ENCODE assay signal across 9 mouse cellular contexts in genomic region chr1:136017307-136017706, GRCm38 (mm10). TPM values are rescaled to one million over a fixed set of nuclear protein-coding genes. Genes with fewer than 3 reads are reported as not detected.
DNase-seq lines count a peak whose midpoint lies in the region; ATAC-seq lines count a peak whose summit lies in the region.
"Had no signal": no experiment of that assay in that cellular context is flagged by ENCODE, and none has a peak within 500 bp of the region (broad histone marks: within the 10 kb centered on the region; RNA-seq: fewer than 3 reads in every experiment).

No protein-coding gene starts in this region.

- peaks cover 24% of the 10 kb centered on the region for H3K4me1 ChIP-seq in heart, embryonic 10.5 days
- H3K4me1 ChIP-seq in hindbrain, embryonic 15.5 days (replicated peaks) = peaks cover 20% of the 10 kb centered on the region
- H3K4me1 ChIP-seq in midbrain, embryonic 13.5 days (replicated peaks) = peaks cover 20% of the 10 kb centered on the region

- H3K9me3 ChIP-seq in heart, embryonic 10.5 days = no peaks in the 10 kb centered on the region
- H3K9me3 ChIP-seq in hindbrain, embryonic 15.5 days = no peaks in the 10 kb centered on the region
- H3K9me3 ChIP-seq in midbrain, embryonic 13.5 days = no peaks in the 10 kb centered on the region

- 79% methylated on average over 2 of the region's 2 CpGs for WGBS in heart, embryonic 10.5 days
- WGBS in hindbrain, embryonic 15.5 days = 76% methylated on average over 2 of the region's 2 CpGs
- WGBS in midbrain, embryonic 13.5 days = 73% methylated on average over 2 of the region's 2 CpGs

- peaks cover 28% of the 10 kb centered on the region for H3K36me3 ChIP-seq in heart, embryonic 10.5 days
- H3K36me3 ChIP-seq in hindbrain, embryonic 15.5 days = peaks cover 20% of the 10 kb centered on the region
- H3K36me3 ChIP-seq in midbrain, embryonic 13.5 days = peaks cover 20% of the 10 kb centered on the region

- ATAC-seq in hindbrain, embryonic 15.5 days (ENCODE audit: low FRiP score, low read depth) = no peak
- ATAC-seq in midbrain, embryonic 13.5 days = peak; percentile 61
- no peak for ATAC-seq in megakaryocyte progenitor cell, adult 5-6 weeks (replicated peaks; ENCODE audit: poor library complexity)

- H3K27me3 ChIP-seq in heart, embryonic 10.5 days (ENCODE audit: insufficient read depth, poor library complexity, severe bottlenecking) = no peaks in the 10 kb centered on the region
- no peaks in the 10 kb centered on the region for H3K27me3 ChIP-seq in hindbrain, embryonic 15.5 days
- H3K27me3 ChIP-seq in midbrain, embryonic 13.5 days = no peaks in the 10 kb centered on the region
- H3K27me3 ChIP-seq: Patski had no signal

- H3K4me2 ChIP-seq in hindbrain, embryonic 15.5 days = peak overlapping the region; percentile 80; the same call in 1 of the 2 replicates
- no peak overlapping the region for H3K4me2 ChIP-seq in midbrain, embryonic 13.5 days (replicated peaks)

- H3K9ac ChIP-seq in hindbrain, embryonic 15.5 days = no peak overlapping the region
- H3K9ac ChIP-seq in midbrain, embryonic 13.5 days (replicated peaks) = no peak overlapping the region

- H3K4me3 ChIP-seq in heart, embryonic 10.5 days = peak overlapping the region; percentile 78
- peak overlapping the region; percentile 78; the same call in 1 of the 2 replicates for H3K4me3 ChIP-seq in hindbrain, embryonic 15.5 days
- H3K4me3 ChIP-seq in midbrain, embryonic 13.5 days (replicated peaks) = no peak overlapping the region

- no peak for DNase-seq in heart, embryonic 10.5 days (ENCODE audit: low spot score)
- no peak for DNase-seq in heart, postnatal 25 days (ENCODE audit: low spot score)
- peak; percentile 37 for DNase-seq in embryo, embryonic 10.5 days (ENCODE audit: low spot score)
- no peak for DNase-seq in adrenal gland, adult 8-10 months
- no peak for DNase-seq in T-cell, adult 2 months (ENCODE audit: low spot score)

- intact Hi-C loops in heart, postnatal 25 days (cut with DNase I) = no loop called here

- H3K27ac ChIP-seq in heart, embryonic 10.5 days = peak overlapping the region; percentile 70
- H3K27ac ChIP-seq in hindbrain, embryonic 15.5 days (replicated peaks) = peak overlapping the region; percentile 49
- peak overlapping the region; percentile 54; the same call in 1 of the 2 replicates for H3K27ac ChIP-seq in midbrain, embryonic 13.5 days

RNA-seq across cellular contexts. Expression of gene Tmem9, which starts 9.4 kb away (rescaled TPM):
- 155 and 166 TPM in 2 replicates for polyA plus RNA-seq in heart, embryonic 10.5 days (2016; fragmentation: Nextera tagmentation; extraction: Ambion mirVana)
- total RNA-seq in heart, postnatal 25 days (2021) = 10 to 100 TPM; 14.6 to 15.8 TPM
- polyA plus RNA-seq in hindbrain, embryonic 15.5 days (2015; fragmentation: Nextera tagmentation; extraction: Ambion mirVana) = 178 and 179 TPM in 2 replicates
- polyA plus RNA-seq in midbrain, embryonic 13.5 days (2015; fragmentation: Nextera tagmentation; extraction: Ambion mirVana) = 144 and 146 TPM in 2 replicates
- total RNA-seq in adrenal gland, adult 8-10 months (2022) = 10 to 100 TPM; 37.4 to 55.6 (median 50.2) TPM
- total RNA-seq in megakaryocyte progenitor cell, adult 5-6 weeks (2015) = 5.8 and 12.7 TPM in 2 replicates
- 5.1 and 9.2 TPM in 2 replicates for total RNA-seq in megakaryocyte progenitor cell, adult 5-6 weeks (2017)

RNA-seq across cellular contexts. Expression of gene Igfn1, which starts 11.2 kb away (rescaled TPM):
- not detected in 2 replicates for polyA plus RNA-seq in heart, embryonic 10.5 days (2016; fragmentation: Nextera tagmentation; extraction: Ambion mirVana)
- total RNA-seq in heart, postnatal 25 days (2021) = under 1 TPM in 1 of 2 experiments, not detected in 1; 0.20 TPM
- polyA plus RNA-seq in hindbrain, embryonic 15.5 days (2015; fragmentation: Nextera tagmentation; extraction: Ambion mirVana) = 0.05 TPM in 1 of 2 replicates, not detected in the other
- polyA plus RNA-seq in midbrain, embryonic 13.5 days (2015; fragmentation: Nextera tagmentation; extraction: Ambion mirVana) = not detected in 2 replicates
- under 1 TPM in 3 of 4 experiments, not detected in 1; 0.12 to 0.17 (median 0.15) TPM for total RNA-seq in adrenal gland, adult 8-10 months (2022)
- not detected in 2 replicates for total RNA-seq in megakaryocyte progenitor cell, adult 5-6 weeks (2015)
- total RNA-seq in megakaryocyte progenitor cell, adult 5-6 weeks (2017) = not detected in 2 replicates
- polyA plus RNA-seq: Patski had no signal

RNA-seq across cellular contexts. Expression of gene Ascl5, which starts 33.3 kb away (rescaled TPM):
- not detected in 2 replicates for polyA plus RNA-seq in heart, embryonic 10.5 days (2016; fragmentation: Nextera tagmentation; extraction: Ambion mirVana)
- not detected for total RNA-seq in heart, postnatal 25 days (2021)
- polyA plus RNA-seq in hindbrain, embryonic 15.5 days (2015; fragmentation: Nextera tagmentation; extraction: Ambion mirVana) = 0.39 TPM in 1 of 2 replicates, not detected in the other
- polyA plus RNA-seq in midbrain, embryonic 13.5 days (2015; fragmentation: Nextera tagmentation; extraction: Ambion mirVana) = not detected in 2 replicates
- not detected for total RNA-seq in adrenal gland, adult 8-10 months (2022)
- total RNA-seq in megakaryocyte progenitor cell, adult 5-6 weeks (2015) = not detected in 2 replicates
- total RNA-seq in megakaryocyte progenitor cell, adult 5-6 weeks (2017) = not detected in 2 replicates
- polyA plus RNA-seq: Patski had no signal

RNA-seq across cellular contexts. Expression of gene Cacna1s, which starts 35.2 kb away (rescaled TPM):
- 1.3 and 1.6 TPM in 2 replicates for polyA plus RNA-seq in heart, embryonic 10.5 days (2016; fragmentation: Nextera tagmentation; extraction: Ambion mirVana)
- total RNA-seq in heart, postnatal 25 days (2021) = 1 to 10 TPM; 3.6 to 3.7 TPM
- 0.32 TPM in 1 of 2 replicates, not detected in the other for polyA plus RNA-seq in hindbrain, embryonic 15.5 days (2015; fragmentation: Nextera tagmentation; extraction: Ambion mirVana)
- polyA plus RNA-seq in midbrain, embryonic 13.5 days (2015; fragmentation: Nextera tagmentation; extraction: Ambion mirVana) = 0.22 TPM in 1 of 2 replicates, not detected in the other
- total RNA-seq in adrenal gland, adult 8-10 months (2022) = 1 to 10 TPM in 1 of 4 experiments, under 1 TPM in 3; 0.40 to 1.0 (median 0.75) TPM
- total RNA-seq in megakaryocyte progenitor cell, adult 5-6 weeks (2015) = not detected in 2 replicates
- total RNA-seq in megakaryocyte progenitor cell, adult 5-6 weeks (2017) = not detected in 2 replicates
- polyA plus RNA-seq: Patski had no signal
